Mouse (Mus musculus): ENCODE data around the gene Gm17651. TPM values are rescaled to one million over a fixed set of nuclear protein-coding genes. Genes with fewer than 3 reads are reported as not detected.

Gene Gm17651
- polyA plus RNA-seq, 1 experiment, result not detected

GRCm38 (mm10) chr3:97681321-97682158, 7.0 kb upstream of the Gm17651 start:
- TF ChIP-seq CTCF (IDR thresholded peaks at IDR 0.05; ENCODE audit: low read depth, low read length) (peak; percentile 54; the same call in 1 of the 2 replicates), POLR2A (IDR thresholded peaks at IDR 0.05; ENCODE audit: borderline replicate concordance, low read depth, low read length) (no peak)
- Histone ChIP-seq H3K4me3 (ENCODE audit: insufficient read depth, low read length) (peak overlapping the region; percentile 61), H3K4me1 (ENCODE audit: control insufficient read depth, insufficient read depth, low read length) (peaks cover 5% of the 10 kb centered on the region), H3K27ac (ENCODE audit: insufficient read depth, low read depth, low read length) (peak overlapping the region; percentile 58)

- peaks cover 5% of the 10 kb centered on the region for H3K4me1 ChIP-seq (ENCODE audit: control insufficient read depth, insufficient read depth, low read length)
- no peak for TF ChIP-seq POLR2A (IDR thresholded peaks at IDR 0.05; ENCODE audit: borderline replicate concordance, low read depth, low read length)
- peak; percentile 88 for TF ChIP-seq CTCF (IDR thresholded peaks at IDR 0.05; ENCODE audit: low read depth, low read length)
- peak overlapping the region; percentile 58 for H3K27ac ChIP-seq (ENCODE audit: insufficient read depth, low read depth, low read length)
- H3K4me3 ChIP-seq (ENCODE audit: insufficient read depth, low read length), result peak overlapping the region; percentile 61
Observed at GRCm38 (mm10) chr3:97680631-97681320, 6.3 kb upstream of the Gm17651 start.

- TF ChIP-seq POLR2A (IDR thresholded peaks at IDR 0.05; ENCODE audit: borderline replicate concordance, low read depth, low read length), result no peak
- no peak for TF ChIP-seq CTCF (IDR thresholded peaks at IDR 0.05; ENCODE audit: low read depth, low read length)
- H3K27ac ChIP-seq (ENCODE audit: insufficient read depth, low read depth, low read length), result no peak overlapping the region
- no peak overlapping the region for H3K4me3 ChIP-seq (ENCODE audit: insufficient read depth, low read length)
- peaks cover 5% of the 10 kb centered on the region for H3K4me1 ChIP-seq (ENCODE audit: control insufficient read depth, insufficient read depth, low read length)
Observed at GRCm38 (mm10) chr3:97678416-97678815, 3.9 kb upstream of the Gm17651 start.

- H3K27ac ChIP-seq (ENCODE audit: insufficient read depth, low read depth, low read length), result no peak overlapping the region
- H3K4me3 ChIP-seq (ENCODE audit: insufficient read depth, low read length), result no peak overlapping the region
- TF ChIP-seq CTCF (IDR thresholded peaks at IDR 0.05; ENCODE audit: low read depth, low read length), result no peak
- TF ChIP-seq POLR2A (IDR thresholded peaks at IDR 0.05; ENCODE audit: borderline replicate concordance, low read depth, low read length), result no peak
- H3K4me1 ChIP-seq (ENCODE audit: control insufficient read depth, insufficient read depth, low read length), result no peaks in the 10 kb centered on the region
Observed at GRCm38 (mm10) chr3:97676126-97676525, 1.6 kb upstream of the Gm17651 start.

- H3K4me3 ChIP-seq (ENCODE audit: insufficient read depth, low read length), result no peak overlapping the region
- TF ChIP-seq CTCF (IDR thresholded peaks at IDR 0.05; ENCODE audit: low read depth, low read length) (no peak), POLR2A (IDR thresholded peaks at IDR 0.05; ENCODE audit: borderline replicate concordance, low read depth, low read length) (no peak)
- no peak overlapping the region for H3K27ac ChIP-seq (ENCODE audit: insufficient read depth, low read depth, low read length)
- H3K4me1 ChIP-seq (ENCODE audit: control insufficient read depth, insufficient read depth, low read length), result peaks cover 15% of the 10 kb centered on the region
Observed at GRCm38 (mm10) chr3:97667093-97667675, 7.3 kb downstream of the Gm17651 start.

GRCm38 (mm10) chr3:97666154-97666553, 8.3 kb downstream of the Gm17651 start:
- TF ChIP-seq CTCF (IDR thresholded peaks at IDR 0.05; ENCODE audit: low read depth, low read length) (no peak), POLR2A (IDR thresholded peaks at IDR 0.05; ENCODE audit: borderline replicate concordance, low read depth, low read length) (no peak)
- Histone ChIP-seq H3K27ac (ENCODE audit: insufficient read depth, low read depth, low read length) (peak overlapping the region; percentile 49), H3K4me1 (ENCODE audit: control insufficient read depth, insufficient read depth, low read length) (peaks cover 19% of the 10 kb centered on the region), H3K4me3 (ENCODE audit: insufficient read depth, low read length) (no peak overlapping the region)

GRCm38 (mm10) chr3:97665525-97665924, 9.0 kb downstream of the Gm17651 start:
- no peak for TF ChIP-seq CTCF (IDR thresholded peaks at IDR 0.05; ENCODE audit: low read depth, low read length)
- TF ChIP-seq POLR2A (IDR thresholded peaks at IDR 0.05; ENCODE audit: borderline replicate concordance, low read depth, low read length), result no peak
- peak overlapping the region; percentile 49 for H3K27ac ChIP-seq (ENCODE audit: insufficient read depth, low read depth, low read length)
- H3K4me3 ChIP-seq (ENCODE audit: insufficient read depth, low read length), result no peak overlapping the region
- H3K4me1 ChIP-seq (ENCODE audit: control insufficient read depth, insufficient read depth, low read length), result peaks cover 22% of the 10 kb centered on the region

GRCm38 (mm10) chr3:97661206-97661605, 13.3 kb downstream of the Gm17651 start:
- no peak for TF ChIP-seq POLR2A (IDR thresholded peaks at IDR 0.05; ENCODE audit: borderline replicate concordance, low read depth, low read length)
- no peak for TF ChIP-seq CTCF (IDR thresholded peaks at IDR 0.05; ENCODE audit: low read depth, low read length)
- no peak overlapping the region for H3K4me3 ChIP-seq (ENCODE audit: insufficient read depth, low read length)
- H3K4me1 ChIP-seq (ENCODE audit: control insufficient read depth, insufficient read depth, low read length), result peaks cover 31% of the 10 kb centered on the region
- no peak overlapping the region for H3K27ac ChIP-seq (ENCODE audit: insufficient read depth, low read depth, low read length)

- peaks cover 22% of the 10 kb centered on the region for H3K4me1 ChIP-seq (ENCODE audit: control insufficient read depth, insufficient read depth, low read length)
- H3K4me3 ChIP-seq (ENCODE audit: insufficient read depth, low read length), result no peak overlapping the region
- TF ChIP-seq POLR2A (IDR thresholded peaks at IDR 0.05; ENCODE audit: borderline replicate concordance, low read depth, low read length) (no peak), CTCF (IDR thresholded peaks at IDR 0.05; ENCODE audit: low read depth, low read length) (no peak)
- peak overlapping the region; percentile 6; the same call in 1 of the 2 replicates for H3K27ac ChIP-seq (ENCODE audit: insufficient read depth, low read depth, low read length)
Observed at GRCm38 (mm10) chr3:97659746-97660145, 14.7 kb downstream of the Gm17651 start.

All from bone marrow macrophage, adult 2 months (primary cell).